Mouse (Mus musculus) adrenal gland, postnatal 25 days (tissue): ENCODE measurements around the gene Sdr9c7. TPM values are rescaled to one million over a fixed set of nuclear protein-coding genes. Genes with fewer than 3 reads are reported as not detected.
"Not testable (repeated sequence)": the region's sequence is repeated elsewhere in the genome, so short reads cannot be mapped to it uniquely, and the experiment has no call there.

Experiments used
- DNase-seq: peaks from one replicate; pipeline ENCODE4 v3.0.0; 2021; ENCODE audit warnings: mixed read lengths
- long read RNA-seq: library from polyadenylated mRNA; stranded (forward); transcript quantifications from one replicate; pipeline ENCODE4 v2.0.0, GENCODE M21; 2021
- total RNA-seq: library from RNA; stranded (reverse); gene quantifications from 2 replicates; pipeline ENCODE4 v1.2.3, GENCODE M21; 2021

Sdr9c7 gene
- 0.82 and 2.6 TPM in 2 replicates for total RNA-seq
- long read RNA-seq, transcript Sdr9c7-204 (3 exons, 1,175 nt) = major isoform, 22 of 28 reads
- long read RNA-seq, partial matches to known transcripts = 1 of 28 reads
- long read RNA-seq, other reads (novel, unspliced or antisense) = 5 of 28 reads

GRCm38 (mm10) chr10:127898218-127898617 is at the start of gene Sdr9c7:
TSS of gene Sdr9c7 (plus strand) at chr10:127898518.
- DNase-seq = no peak

- no peak for DNase-seq
Observed at GRCm38 (mm10) chr10:127849628-127850027, 48.7 kb upstream of the Sdr9c7 start, which contains the start of gene Rdh19. TSS of gene Rdh19 (plus strand) at chr10:127849928.

GRCm38 (mm10) chr10:127856376-127856775 is 41.9 kb upstream of the Sdr9c7 start:
- no peak for DNase-seq

- no peak for DNase-seq
Observed at GRCm38 (mm10) chr10:127864931-127865330, 33.4 kb upstream of the Sdr9c7 start.

GRCm38 (mm10) chr10:127866232-127866631 is 32.1 kb upstream of the Sdr9c7 start, which contains the start of gene Rdh16f2:
TSS of gene Rdh16f2 (plus strand) at chr10:127866474.
- DNase-seq = no peak

GRCm38 (mm10) chr10:127872484-127872883 is 25.8 kb upstream of the Sdr9c7 start:
- no peak for DNase-seq

GRCm38 (mm10) chr10:127877681-127878080 is 20.6 kb upstream of the Sdr9c7 start:
- DNase-seq = no peak

GRCm38 (mm10) chr10:127878262-127879057 is 19.9 kb upstream of the Sdr9c7 start:
- no peak for DNase-seq

- no peak for DNase-seq
Observed at GRCm38 (mm10) chr10:127879155-127879688, 19.1 kb upstream of the Sdr9c7 start.

- no peak for DNase-seq
Observed at GRCm38 (mm10) chr10:127881041-127881440, 17.3 kb upstream of the Sdr9c7 start.

GRCm38 (mm10) chr10:127886551-127886950 is 11.8 kb upstream of the Sdr9c7 start:
- no peak for DNase-seq

- DNase-seq = no peak
Observed at GRCm38 (mm10) chr10:127886971-127887370, 11.3 kb upstream of the Sdr9c7 start.

GRCm38 (mm10) chr10:127888605-127889004 is 9.7 kb upstream of the Sdr9c7 start, which contains the start of gene Rdh7:
TSS of gene Rdh7 (minus strand) at chr10:127888817.
- DNase-seq = no peak

- no peak for DNase-seq
Observed at GRCm38 (mm10) chr10:127891481-127891880, 6.8 kb upstream of the Sdr9c7 start.

- DNase-seq = not testable (repeated sequence)
Observed at GRCm38 (mm10) chr10:127893163-127894022, 4.9 kb upstream of the Sdr9c7 start.

- no peak for DNase-seq
Observed at GRCm38 (mm10) chr10:127896705-127897104, 1.6 kb upstream of the Sdr9c7 start.

GRCm38 (mm10) chr10:127897506-127897905 is 812 bp upstream of the Sdr9c7 start:
- no peak for DNase-seq

GRCm38 (mm10) chr10:127899783-127900182 is 1.5 kb downstream of the Sdr9c7 start:
- DNase-seq = no peak

- DNase-seq = no peak
Observed at GRCm38 (mm10) chr10:127901751-127902150, 3.4 kb downstream of the Sdr9c7 start.

- peak; percentile 7 for DNase-seq
Observed at GRCm38 (mm10) chr10:127903116-127903515, 4.8 kb downstream of the Sdr9c7 start.

- peak; percentile 78 for DNase-seq
Observed at GRCm38 (mm10) chr10:127904718-127905446, 6.6 kb downstream of the Sdr9c7 start.

GRCm38 (mm10) chr10:127906138-127906537 is 7.8 kb downstream of the Sdr9c7 start:
- DNase-seq = no peak
